Mouse (Mus musculus): ENCODE measurements at regions not wholly inside any gene's neighbourhood (a gene's known extent, or its start where the extent isn't known, plus 50 kb on each side); places are given as distances from the start of the nearest gene placed in this dataset.

DNA sequence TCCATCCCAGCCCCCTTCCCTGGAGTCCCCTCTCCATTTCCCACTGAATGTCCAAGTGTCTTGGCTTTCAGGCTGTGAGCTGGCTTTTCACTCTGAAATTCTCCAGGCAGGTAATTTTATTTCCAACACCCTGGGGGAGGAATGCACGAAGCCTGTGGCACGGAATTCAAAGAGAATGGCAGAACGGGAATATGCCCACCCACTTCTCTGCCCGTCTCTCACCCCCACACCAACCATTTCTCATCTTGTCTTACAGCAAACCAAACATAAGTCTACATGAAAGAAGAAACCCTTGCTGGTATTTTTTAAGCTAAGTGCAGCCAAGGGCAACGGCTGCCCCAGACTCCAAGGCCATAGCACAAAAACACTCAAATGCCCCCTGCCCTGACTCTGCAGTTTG, 168.7 kb downstream of the Gm12728 start:
- H3K79me2 ChIP-seq (ENCODE audit: control insufficient read depth, insufficient read depth, low read length, poor library complexity): no peaks in the 10 kb centered on the region
- no peak for TF ChIP-seq ETS1 (IDR thresholded peaks at IDR 0.05; ENCODE audit: low read depth, low read length)
- TF ChIP-seq ZKSCAN1 (IDR thresholded peaks at IDR 0.05; ENCODE audit: low read depth, low read length): no peak
- TF ChIP-seq TAL1 (IDR thresholded peaks at IDR 0.05; ENCODE audit: low read length): no peak
- TF ChIP-seq POLR2A (IDR thresholded peaks at IDR 0.05; ENCODE audit: control insufficient read depth in 1 of 2, insufficient read depth in 1 of 2, low read depth in 1 of 2, low read length in 2 of 2, poor library complexity in 1 of 2): no peak
- TF ChIP-seq POLR2AphosphoS5 (IDR thresholded peaks at IDR 0.05; ENCODE audit: borderline replicate concordance, low read depth, low read length): no peak
- TF ChIP-seq RAD21 (IDR thresholded peaks at IDR 0.05; ENCODE audit: low read depth, low read length): no peak
- H3K27me3 ChIP-seq (ENCODE audit: control insufficient read depth in 1 of 2, insufficient read depth in 2 of 2, low read length in 2 of 2): no peaks in the 10 kb centered on the region
- H3K9ac ChIP-seq (ENCODE audit: control insufficient read depth, low read depth, low read length, poor library complexity, severe bottlenecking): no peak overlapping the region
- no peaks in the 10 kb centered on the region for H3K36me3 ChIP-seq (ENCODE audit: control insufficient read depth in 1 of 2, insufficient read depth in 2 of 2, low read length in 2 of 2)
- no peak overlapping the region for H3K4me3 ChIP-seq (ENCODE audit: control insufficient read depth in 1 of 2, insufficient read depth in 1 of 2, low read depth in 2 of 2, low read length in 2 of 2)
- no peak overlapping the region for H3K27ac ChIP-seq (ENCODE audit: control insufficient read depth, low read depth, low read length)
- DNase-seq (ENCODE audit: low read depth, low spot score): no peak
- no peaks in the 10 kb centered on the region for H3K9me3 ChIP-seq (replicated peaks; ENCODE audit: insufficient read depth, low read length)
- H3K4me1 ChIP-seq (ENCODE audit: control insufficient read depth in 1 of 2, insufficient read depth in 2 of 2, low read length in 2 of 2): no peaks in the 10 kb centered on the region

DNA sequence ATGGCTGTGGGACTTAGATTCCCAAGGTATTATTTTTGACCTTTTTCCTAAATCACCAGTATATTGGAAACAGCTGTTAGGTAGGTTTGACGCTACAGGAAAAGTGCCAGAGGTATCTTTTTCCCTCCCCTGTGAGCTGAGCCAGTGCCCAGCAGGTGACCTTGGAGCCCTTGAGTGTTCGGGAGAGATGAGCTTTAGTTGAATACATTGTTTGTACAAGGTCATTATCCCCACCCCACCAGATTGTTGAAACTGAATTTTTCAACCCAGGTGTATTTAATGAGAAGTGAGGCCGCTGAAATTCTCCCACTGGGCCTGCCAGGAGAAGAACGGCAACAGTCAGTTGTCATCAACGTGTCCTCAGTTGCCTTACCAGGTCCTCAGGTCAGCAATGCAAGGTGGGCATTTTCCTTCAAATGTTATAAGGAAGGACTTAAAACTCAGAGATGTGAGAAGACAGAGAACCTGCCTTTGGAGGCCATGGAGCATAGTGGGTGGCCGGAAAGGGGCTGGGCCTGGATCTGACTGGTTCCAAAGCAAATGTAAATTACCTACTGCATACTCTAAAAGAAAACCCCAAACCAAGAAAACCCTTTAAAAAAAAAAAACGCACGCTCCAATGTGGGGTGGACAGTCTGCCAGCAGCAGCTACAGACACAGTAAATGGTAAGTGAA, 172.2 kb downstream of the Gm12728 start:
- no peak overlapping the region for H3K27ac ChIP-seq (ENCODE audit: control insufficient read depth, low read depth, low read length)
- no peaks in the 10 kb centered on the region for H3K79me2 ChIP-seq (ENCODE audit: control insufficient read depth, insufficient read depth, low read length, poor library complexity)
- H3K36me3 ChIP-seq (ENCODE audit: control insufficient read depth in 1 of 2, insufficient read depth in 2 of 2, low read length in 2 of 2): no peaks in the 10 kb centered on the region
- no peaks in the 10 kb centered on the region for H3K9me3 ChIP-seq (replicated peaks; ENCODE audit: insufficient read depth, low read length)
- H3K27me3 ChIP-seq (ENCODE audit: control insufficient read depth in 1 of 2, insufficient read depth in 2 of 2, low read length in 2 of 2): no peaks in the 10 kb centered on the region
- H3K4me1 ChIP-seq (ENCODE audit: control insufficient read depth in 1 of 2, insufficient read depth in 2 of 2, low read length in 2 of 2): no peaks in the 10 kb centered on the region
- TF ChIP-seq KAT2A (conservative IDR thresholded peaks at IDR 0.05; ENCODE audit: low read depth, low read length) (no peak), ZNF384 (IDR thresholded peaks at IDR 0.05; ENCODE audit: low read depth, low read length) (no peak), CHD2 (IDR thresholded peaks at IDR 0.05; ENCODE audit: low read length) (no peak), ZMIZ1 (IDR thresholded peaks at IDR 0.05; ENCODE audit: low read depth, low read length) (no peak), EP300 (IDR thresholded peaks at IDR 0.05; ENCODE audit: low read depth in 1 of 2, low read length in 2 of 2) (no peak), ZKSCAN1 (IDR thresholded peaks at IDR 0.05; ENCODE audit: low read depth, low read length) (no peak), NRF1 (IDR thresholded peaks at IDR 0.05; ENCODE audit: insufficient read depth, low read depth, low read length, poor library complexity, severe bottlenecking) (no peak), GABPA (IDR thresholded peaks at IDR 0.05; ENCODE audit: low read depth, low read length) (no peak), MAZ (IDR thresholded peaks at IDR 0.05; ENCODE audit: low read depth, low read length) (no peak), GATA1 (IDR thresholded peaks at IDR 0.05; ENCODE audit: low read depth, low read length) (no peak), ZC3H11A (IDR thresholded peaks at IDR 0.05; ENCODE audit: low read depth, low read length) (no peak), USF1 (IDR thresholded peaks at IDR 0.05; ENCODE audit: low read depth, low read length) (no peak), ETS1 (IDR thresholded peaks at IDR 0.05; ENCODE audit: low read depth, low read length) (no peak), POLR2A (IDR thresholded peaks at IDR 0.05; ENCODE audit: control insufficient read depth in 1 of 2, insufficient read depth in 1 of 2, low read depth in 1 of 2, low read length in 2 of 2, poor library complexity in 1 of 2) (no peak), TCF12 (IDR thresholded peaks at IDR 0.05; ENCODE audit: low read depth, low read length) (no peak), SMC3 (IDR thresholded peaks at IDR 0.05; ENCODE audit: low read depth, low read length) (no peak), POLR2AphosphoS5 (IDR thresholded peaks at IDR 0.05; ENCODE audit: borderline replicate concordance, low read depth, low read length) (no peak)
- no peak for DNase-seq (ENCODE audit: low read depth, low spot score)
- no peak overlapping the region for H3K9ac ChIP-seq (ENCODE audit: control insufficient read depth, low read depth, low read length, poor library complexity, severe bottlenecking)
- no peak overlapping the region for H3K4me3 ChIP-seq (ENCODE audit: control insufficient read depth in 1 of 2, insufficient read depth in 1 of 2, low read depth in 2 of 2, low read length in 2 of 2)
